Mouse (Mus musculus) MEL (cell line): ENCODE measurements at regions not wholly inside any gene's neighbourhood (a gene's known extent, or its start where the extent isn't known, plus 50 kb on each side); places are given as distances from the start of the nearest gene placed in this dataset.

Experiments
- BHLHE40 ChIP-seq: IDR thresholded peaks from 2 replicates; pipeline ENCODE4 v1.6.1; 2012; ENCODE audit warnings: low read depth, mild to moderate bottlenecking, inconsistent platforms, low read length, improper control_type of control experiment, borderline replicate concordance
- CTCF ChIP-seq, 3 experiments: IDR thresholded peaks in 2 of 3; conservative IDR thresholded peaks in 1 of 3; 2 replicates each; pipeline ENCODE4 v1.5.1; 2011 to 2012; ENCODE audit warnings: low read length in 3 of 3, low read depth in 2 of 3, mild to moderate bottlenecking in 2 of 3, improper control_type of control experiment in 1 of 3, inconsistent platforms in 1 of 3, mixed read lengths in 1 of 3, moderate library complexity in 1 of 3; ENCODE audit not compliant: control insufficient read depth in 1 of 3, insufficient read depth in 1 of 3, poor library complexity in 1 of 3, severe bottlenecking in 1 of 3
- GABPA ChIP-seq: IDR thresholded peaks from 2 replicates; pipeline ENCODE4 v1.6.1; 2012; ENCODE audit warnings: low read depth, mild to moderate bottlenecking, inconsistent platforms, low read length, improper control_type of control experiment, moderate library complexity
- HCFC1 ChIP-seq: IDR thresholded peaks from 2 replicates; pipeline ENCODE4 v1.6.1; 2012; ENCODE audit warnings: low read depth, mild to moderate bottlenecking, inconsistent platforms, low read length, improper control_type of control experiment, moderate library complexity
- MAFK ChIP-seq: IDR thresholded peaks from 2 replicates; pipeline ENCODE4 v1.6.1; 2011; ENCODE audit warnings: low read depth, mild to moderate bottlenecking, low read length, improper control_type of control experiment, borderline replicate concordance
- MAX ChIP-seq: IDR thresholded peaks from 2 replicates; pipeline ENCODE4 v1.6.1; 2011; ENCODE audit warnings: low read length, improper control_type of control experiment
- NELFE ChIP-seq: IDR thresholded peaks from 2 replicates; pipeline ENCODE4 v1.6.1; 2011; ENCODE audit warnings: low read depth, low read length, improper control_type of control experiment
- POLR2A ChIP-seq, 2 experiments: IDR thresholded peaks; 2 replicates each; pipeline ENCODE4 v1.6.1; 2011 to 2012; ENCODE audit warnings: low read length in 2 of 2, mild to moderate bottlenecking in 2 of 2, control low read depth in 1 of 2, improper control_type of control experiment in 1 of 2, low read depth in 1 of 2, moderate library complexity in 1 of 2; ENCODE audit not compliant: control insufficient read depth in 1 of 2, insufficient read depth in 1 of 2, poor library complexity in 1 of 2
- POLR2AphosphoS2 ChIP-seq: IDR thresholded peaks from 2 replicates; pipeline ENCODE4 v1.6.1; 2011; ENCODE audit warnings: low read length, improper control_type of control experiment

DNA sequence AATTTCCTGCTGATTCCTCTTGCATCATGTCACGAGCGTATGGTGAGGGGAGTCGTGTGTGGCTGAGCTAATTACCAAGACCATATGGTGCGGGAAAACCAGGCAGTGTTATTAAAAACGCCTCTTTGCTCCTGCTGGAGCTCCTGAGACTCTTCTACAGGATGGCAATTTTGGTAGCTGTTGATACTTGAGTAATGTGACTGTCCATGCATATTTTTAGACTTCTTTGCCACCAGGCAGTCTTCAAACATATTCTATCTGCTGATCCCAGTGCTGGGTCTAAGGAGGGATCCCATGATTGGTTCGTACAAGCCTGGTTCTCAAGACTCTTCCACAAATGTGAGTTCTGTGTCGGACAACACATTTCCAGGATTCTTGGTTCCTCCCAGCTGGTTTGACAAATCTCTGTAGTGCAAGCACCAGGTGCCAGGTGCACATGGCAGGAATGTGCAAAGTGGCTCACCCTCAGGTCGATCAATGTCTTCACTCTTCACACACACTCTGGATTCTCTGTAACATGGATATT, 52.3 kb upstream of the Gm11983 start:
- TF ChIP-seq POLR2A (IDR thresholded peaks at IDR 0.05; ENCODE audit: control insufficient read depth in 1 of 2, insufficient read depth in 1 of 2, low read depth in 1 of 2, low read length in 2 of 2, poor library complexity in 1 of 2) (no peak), CTCF (IDR thresholded peaks at IDR 0.05 in 2 of 3, conservative IDR thresholded peaks at IDR 0.05 in 1 of 3; ENCODE audit: control insufficient read depth in 1 of 3, insufficient read depth in 1 of 3, low read depth in 2 of 3, low read length in 3 of 3, poor library complexity in 1 of 3, severe bottlenecking in 1 of 3) (no peak), GABPA (no peak), POLR2AphosphoS2 (no peak), NELFE (no peak), HCFC1 (no peak), BHLHE40 (no peak), MAFK (no peak), MAX (no peak)
